Comparison of ENCODE assay signal across 8 mouse cellular contexts in genomic region chr7:68264028-68264453, GRCm38 (mm10). TPM values are rescaled to one million over a fixed set of nuclear protein-coding genes. Genes with fewer than 3 reads are reported as not detected.
DNase-seq lines count a peak whose midpoint lies in the region; ATAC-seq and TF ChIP-seq lines count a peak whose summit lies in the region.

Gene Pgpep1l, minus strand, starts transcription at chr7:68264233.

- no peaks in the 10 kb centered on the region for H3K36me3 ChIP-seq in megakaryocyte, embryonic 14.5 days (replicated peaks; ENCODE audit: low read length)
- H3K36me3 ChIP-seq in intestine, postnatal 0 days (ENCODE audit: control insufficient read depth, insufficient read depth), result no peaks in the 10 kb centered on the region
- no peaks in the 10 kb centered on the region for H3K36me3 ChIP-seq in liver, embryonic 14.5 days (replicated peaks; ENCODE audit: control insufficient read depth, insufficient read depth, low read depth)
- H3K36me3 ChIP-seq in neural tube, embryonic 12.5 days, result no peaks in the 10 kb centered on the region

- H3K27ac ChIP-seq in intestine, postnatal 0 days (ENCODE audit: low read depth, low read length), result no peak within 1 kb of the TSS
- H3K27ac ChIP-seq in liver, embryonic 14.5 days, result no peak within 1 kb of the TSS
- no peak within 1 kb of the TSS for H3K27ac ChIP-seq in neural tube, embryonic 12.5 days

- peak; percentile 70 for DNase-seq in embryo, embryonic 10.5 days (ENCODE audit: low spot score)
- DNase-seq in heart, adult 18-20 months, result peak; percentile 67 to 71
- DNase-seq in liver, embryonic 14.5 days (ENCODE audit: low read depth in 3 of 3, low spot score in 3 of 3), result no peak

- H3K4me2 ChIP-seq in intestine, postnatal 0 days (replicated peaks; ENCODE audit: low read depth), result peak within 1 kb of the TSS; percentile 63
- peak within 1 kb of the TSS; percentile 50 for H3K4me2 ChIP-seq in liver, embryonic 14.5 days (ENCODE audit: low read depth)
- H3K4me2 ChIP-seq in neural tube, embryonic 12.5 days (replicated peaks), result peak within 1 kb of the TSS; percentile 58

- H3K9ac ChIP-seq in intestine, postnatal 0 days (ENCODE audit: low read depth, low read length), result 0 out of 2 replicates have a peak within 1 kb of the TSS, but pooled peaks have one; percentile 17
- no peak within 1 kb of the TSS for H3K9ac ChIP-seq in liver, embryonic 14.5 days (replicated peaks)
- no peak within 1 kb of the TSS for H3K9ac ChIP-seq in neural tube, embryonic 12.5 days

- no peak for ATAC-seq in megakaryocyte, adult 5-6 weeks (ENCODE audit: poor library complexity, severe bottlenecking)
- ATAC-seq in intestine, postnatal 0 days, result peak; percentile 53; the same call in 1 of the 2 replicates
- ATAC-seq in liver, embryonic 14.5 days (ENCODE audit: insufficient read depth), result no peak
- 0 out of 2 replicates have a peak, but pooled peaks have one; percentile 57 for ATAC-seq in neural tube, embryonic 12.5 days (ENCODE audit: low FRiP score, low read depth)
- no peak for ATAC-seq in erythroid progenitor cell, adult 5-6 weeks (replicated peaks; ENCODE audit: low FRiP score, poor library complexity, severe bottlenecking)

- peaks cover 7% of the 10 kb centered on the region for H3K9me3 ChIP-seq in megakaryocyte, embryonic 14.5 days
- no peaks in the 10 kb centered on the region for H3K9me3 ChIP-seq in intestine, postnatal 0 days (ENCODE audit: control insufficient read depth)
- H3K9me3 ChIP-seq in liver, embryonic 14.5 days (ENCODE audit: control insufficient read depth, low read length), result no peaks in the 10 kb centered on the region
- H3K9me3 ChIP-seq in neural tube, embryonic 12.5 days, result no peaks in the 10 kb centered on the region

- WGBS in intestine, postnatal 0 days, result 5% methylated on average over 25 of the region's 25 CpGs
- WGBS in liver, embryonic 14.5 days (ENCODE audit: insufficient replicate concordance), result 15% methylated on average over 25 of the region's 25 CpGs
- WGBS in neural tube, embryonic 12.5 days, result 6% methylated on average over 25 of the region's 25 CpGs

- no peak for TF ChIP-seq EP300 in liver, embryonic 14.5 days (IDR thresholded peaks at IDR 0.05; ENCODE audit: low read depth)

- peaks cover 20% of the 10 kb centered on the region for H3K27me3 ChIP-seq in megakaryocyte, embryonic 14.5 days (replicated peaks)
- peaks cover 11% of the 10 kb centered on the region; the same call in 1 of the 2 replicates for H3K27me3 ChIP-seq in intestine, postnatal 0 days (replicated peaks; ENCODE audit: control insufficient read depth, insufficient read depth, low read length)
- peaks cover 10% of the 10 kb centered on the region for H3K27me3 ChIP-seq in liver, embryonic 14.5 days (ENCODE audit: control insufficient read depth, insufficient read depth, low read length)
- H3K27me3 ChIP-seq in neural tube, embryonic 12.5 days (replicated peaks), result peaks cover 6% of the 10 kb centered on the region

- no peak for TF ChIP-seq CTCF in intestine, postnatal 0 days (IDR thresholded peaks at IDR 0.05; ENCODE audit: low read depth)
- no peak for TF ChIP-seq CTCF in liver, embryonic 14.5 days (IDR thresholded peaks at IDR 0.05; ENCODE audit: low read depth)

- H3K4me3 ChIP-seq in megakaryocyte, embryonic 14.5 days (replicated peaks), result peak within 1 kb of the TSS; percentile 50
- peak within 1 kb of the TSS; percentile 23 for H3K4me3 ChIP-seq in intestine, postnatal 0 days (ENCODE audit: low read depth, low read length)
- peak within 1 kb of the TSS in 1 of 2 experiments; percentile 18; a peak in 2 of 4 replicates for H3K4me3 ChIP-seq in liver, embryonic 14.5 days (ENCODE audit: insufficient read depth in 1 of 2, low read depth in 2 of 2, low read length in 2 of 2)
- no peak within 1 kb of the TSS; the same call in 1 of the 2 replicates for H3K4me3 ChIP-seq in neural tube, embryonic 12.5 days

- peaks cover 17% of the 10 kb centered on the region for H3K4me1 ChIP-seq in megakaryocyte, embryonic 14.5 days
- H3K4me1 ChIP-seq in intestine, postnatal 0 days (replicated peaks; ENCODE audit: control insufficient read depth, insufficient read depth, low read length), result peaks cover 5% of the 10 kb centered on the region; the same call in 1 of the 2 replicates
- H3K4me1 ChIP-seq in liver, embryonic 14.5 days (replicated peaks; ENCODE audit: control insufficient read depth in 2 of 2, insufficient read depth in 2 of 2, low read length in 1 of 2), result 0 out of 4 replicates have a peak, but pooled peaks cover 0 to 2% of the 10 kb centered on the region in 2 experiments
- H3K4me1 ChIP-seq in neural tube, embryonic 12.5 days, result peaks cover 18% of the 10 kb centered on the region

RNA-seq across cellular contexts. Expression of gene Pgpep1l, which starts in this region (rescaled TPM):
- polyA plus RNA-seq in megakaryocyte, embryonic 14.5 days (2012; ENCODE audit: insufficient read depth, low replicate concordance), result not detected in 2 replicates
- not detected in 2 replicates for total RNA-seq in megakaryocyte, adult 5-6 weeks (2015)
- total RNA-seq in megakaryocyte, adult 5-6 weeks (2017), result not detected in 2 replicates
- not detected for total RNA-seq in heart, adult 18-20 months (2021)
- not detected in 2 replicates for polyA plus RNA-seq in intestine, postnatal 0 days (2015; fragmentation: Nextera tagmentation; extraction: Ambion mirVana)
- polyA plus RNA-seq in liver, embryonic 14.5 days (2012; rRNA removed), result not detected in 2 replicates
- not detected in 2 replicates for polyA plus RNA-seq in liver, embryonic 14.5 days (2014; fragmentation: Nextera tagmentation; extraction: Ambion mirVana)
- polyA plus RNA-seq in neural tube, embryonic 12.5 days (2016; fragmentation: Nextera tagmentation; extraction: Ambion mirVana), result not detected in 2 replicates
- total RNA-seq in erythroid progenitor cell, adult 5-6 weeks (2015; ENCODE audit: low replicate concordance), result not detected in 2 replicates
- total RNA-seq in erythroid progenitor cell, adult 5-6 weeks (2017; ENCODE audit: low replicate concordance), result not detected in 2 replicates

Comparison
In these comparisons a context has a peak if more than half of its experiments do, and no peak if none do; other contexts are left out.
1. Peak in DNase-seq in heart, adult 18-20 months; RNA of the gene not detected or under 1 TPM.
2. Peak in ATAC-seq, H3K4me3 ChIP-seq, H3K9ac ChIP-seq and H3K4me2 ChIP-seq in intestine, postnatal 0 days; RNA of the gene not detected or under 1 TPM.
3. Peak in ATAC-seq and H3K4me2 ChIP-seq in neural tube, embryonic 12.5 days; RNA of the gene not detected or under 1 TPM.